Mouse (Mus musculus): ENCODE data around the gene St6galnac6.

GRCm38 (mm10) chr2:32608778-32609435, 9.4 kb downstream of the St6galnac6 start:
- no peak for TF ChIP-seq CTCF (IDR thresholded peaks at IDR 0.05; ENCODE audit: control insufficient read depth, insufficient read depth, low read length)
- TF ChIP-seq POLR2A (IDR thresholded peaks at IDR 0.05; ENCODE audit: borderline replicate concordance, control insufficient read depth, low read depth, low read length), result no peak; the same call in 1 of the 2 replicates
